ENCODE assay signal across 13 mouse cellular contexts in the genomic region with DNA sequence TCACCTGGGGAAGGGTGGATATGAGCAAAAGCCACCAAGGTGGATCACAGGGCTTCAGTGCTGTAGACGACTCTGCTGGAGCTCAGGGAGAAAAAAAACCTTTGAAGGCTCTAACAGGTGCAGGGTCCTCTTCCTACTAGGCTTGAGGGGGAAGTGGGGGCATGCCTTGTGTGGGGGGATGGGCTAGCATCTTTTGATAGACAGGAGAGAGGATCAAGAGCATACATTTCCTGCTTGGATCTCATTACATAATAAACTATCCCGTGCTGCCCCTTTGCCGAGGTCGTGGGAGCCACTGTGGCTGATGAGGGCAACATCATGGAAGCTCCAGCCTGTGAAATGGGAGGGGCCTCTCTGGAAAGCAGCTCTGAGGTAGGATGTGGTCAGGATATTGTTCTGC.
"Had no signal": no experiment of that assay in that cellular context is flagged by ENCODE, and none has a peak within 500 bp of the region (broad histone marks: within the 10 kb centered on the region; RNA-seq: fewer than 3 reads in every experiment).

No protein-coding gene starts in this region.

- DNase-seq: kidney, adult 8-10 months; kidney, postnatal 10 days; kidney, postnatal 36 days; layer of hippocampus, postnatal 36 days; liver, embryonic 13.5 days; lung, adult 2 months; lung, postnatal 14 days; lung, postnatal 4 days; midbrain, embryonic 14.5 days; right cerebral cortex, postnatal 4 days had no signal

- H3K27me3 ChIP-seq: kidney, embryonic 15.5 days; liver, embryonic 13.5 days had no signal

- H3K27ac ChIP-seq: kidney, embryonic 15.5 days; left cerebral cortex, adult 2 months; liver, embryonic 13.5 days; stomach, postnatal 0 days had no signal

- H3K36me3 ChIP-seq: kidney, embryonic 15.5 days; liver, embryonic 13.5 days had no signal

- H3K4me1 ChIP-seq: kidney, embryonic 15.5 days; liver, embryonic 13.5 days had no signal

- H3K4me3 ChIP-seq: kidney, embryonic 15.5 days; left cerebral cortex, adult 2 months; liver, embryonic 13.5 days had no signal

- H3K9me3 ChIP-seq: kidney, embryonic 15.5 days; liver, embryonic 13.5 days had no signal
